Mouse (Mus musculus): ENCODE measurements around the gene Stk24. TPM values are rescaled to one million over a fixed set of nuclear protein-coding genes. Genes with fewer than 3 reads are reported as not detected.

Stk24 gene
- polyA plus RNA-seq, 1 experiment from 2014 or later: 40.6 TPM

DNA sequence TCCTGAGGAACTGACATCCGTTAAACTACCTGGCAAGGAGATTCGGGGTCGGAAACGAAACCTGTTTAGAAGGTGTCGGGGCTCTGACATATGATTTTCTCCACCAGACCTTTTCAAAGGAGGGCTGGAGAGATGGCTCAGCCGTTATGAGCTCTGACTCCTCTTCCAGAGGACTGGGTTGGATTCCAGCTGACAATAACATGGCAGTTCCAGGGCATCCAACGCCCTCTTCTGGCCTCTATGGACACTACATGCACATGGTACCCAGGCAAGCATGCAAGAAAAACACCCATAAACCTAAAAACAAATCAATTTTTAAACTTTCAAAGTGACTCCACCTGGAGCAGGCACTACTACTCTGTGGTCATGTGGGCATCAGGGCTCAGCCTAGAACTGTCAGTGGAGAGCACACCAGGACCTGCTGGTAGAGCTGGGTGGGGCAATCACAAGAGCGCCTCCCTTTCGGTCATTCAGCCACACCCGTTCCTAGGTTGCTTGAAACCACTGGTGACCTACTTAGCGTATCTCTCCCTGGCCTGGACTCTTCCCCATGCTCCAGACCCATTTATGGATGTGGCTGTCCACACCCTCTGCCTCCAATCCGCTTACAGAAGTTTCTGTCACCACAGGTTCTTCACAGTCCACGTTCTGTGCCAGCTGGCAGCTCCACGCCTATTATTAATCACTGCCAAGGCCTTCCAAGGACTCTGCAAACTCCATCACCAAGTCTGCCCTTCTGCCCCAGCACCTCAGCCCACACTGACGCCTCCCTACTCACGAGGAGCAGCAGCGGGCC is 18.3 kb downstream of the Stk24 start:
- H3K9ac ChIP-seq: no peak overlapping the region
- 64% methylated on average over 17 of the region's 17 CpGs for WGBS

DNA sequence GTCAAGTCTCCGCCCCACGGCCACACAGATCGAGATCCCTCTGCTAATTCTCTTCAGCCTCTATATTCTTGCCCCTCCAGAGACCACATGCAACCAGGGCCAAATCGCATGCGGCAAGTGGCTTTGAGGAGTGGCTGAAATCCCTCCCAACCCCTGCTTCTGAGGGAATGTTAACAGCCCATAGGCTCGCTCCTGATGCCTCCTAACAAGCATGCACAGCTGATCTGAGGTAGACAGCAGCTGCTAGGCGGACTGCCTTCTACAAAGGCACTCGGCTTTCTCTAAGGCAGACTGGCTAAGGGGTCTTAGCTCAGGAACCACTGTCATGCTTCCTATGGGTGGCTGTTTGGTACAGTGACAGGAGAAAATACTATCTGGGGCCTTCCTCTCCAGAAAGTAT is 20.0 kb downstream of the Stk24 start:
- no peak overlapping the region for H3K9ac ChIP-seq
- H3K9me3 ChIP-seq: no peaks in the 10 kb centered on the region

More for the DNA sequence above, 18.3 kb downstream of the Stk24 start:
- no peaks in the 10 kb centered on the region for H3K36me3 ChIP-seq
- H3K27me3 ChIP-seq: no peaks in the 10 kb centered on the region
- H3K27ac ChIP-seq: 0 out of 2 replicates have a peak overlapping the region, but pooled peaks have one; percentile 2
- H3K9me3 ChIP-seq: no peaks in the 10 kb centered on the region
- H3K4me3 ChIP-seq: no peak overlapping the region
- peaks cover 87% of the 10 kb centered on the region for H3K4me1 ChIP-seq
- peak; percentile 47; the same call in 1 of the 2 replicates for ATAC-seq (ENCODE audit: borderline replicate concordance, extremely low read depth, low FRiP score, low TSS enrichment)
- no peak overlapping the region for H3K4me2 ChIP-seq

DNA sequence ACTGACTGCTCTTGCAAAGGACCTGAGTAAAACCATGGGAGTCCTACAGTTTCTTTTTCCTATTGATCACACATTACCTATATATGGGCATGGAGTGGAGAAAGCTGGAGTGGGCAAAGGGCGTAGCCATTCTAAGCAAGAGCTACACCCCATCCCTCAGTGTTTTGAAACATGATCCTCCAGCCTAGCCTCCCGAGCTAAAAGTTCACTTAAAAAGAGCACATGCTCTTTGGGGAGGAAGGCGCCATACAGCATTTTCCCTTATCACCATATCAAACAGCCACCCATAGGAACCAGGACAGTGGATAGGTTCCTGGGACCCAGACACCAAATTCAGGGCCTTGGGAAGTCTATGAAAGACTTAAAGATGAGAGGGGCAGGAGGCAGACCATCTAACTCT is 20.8 kb downstream of the Stk24 start:
- H3K9ac ChIP-seq: no peak overlapping the region
- H3K9me3 ChIP-seq: no peaks in the 10 kb centered on the region
- peaks cover 82% of the 10 kb centered on the region for H3K4me1 ChIP-seq
- no peak overlapping the region for H3K27ac ChIP-seq
- no peak for ATAC-seq (ENCODE audit: borderline replicate concordance, extremely low read depth, low FRiP score, low TSS enrichment)
- H3K4me2 ChIP-seq: no peak overlapping the region
- no peaks in the 10 kb centered on the region for H3K36me3 ChIP-seq
- no peaks in the 10 kb centered on the region for H3K27me3 ChIP-seq
- no peak overlapping the region for H3K4me3 ChIP-seq
- 46% methylated on average over 3 of the region's 3 CpGs for WGBS

More for the DNA sequence above, 20.0 kb downstream of the Stk24 start:
- Histone ChIP-seq H3K27ac (no peak overlapping the region), H3K4me1 (peaks cover 82% of the 10 kb centered on the region), H3K4me3 (no peak overlapping the region), H3K27me3 (no peaks in the 10 kb centered on the region), H3K4me2 (no peak overlapping the region), H3K36me3 (no peaks in the 10 kb centered on the region)
- 67% methylated on average over 8 of the region's 8 CpGs for WGBS
- ATAC-seq (ENCODE audit: borderline replicate concordance, extremely low read depth, low FRiP score, low TSS enrichment): no peak

DNA sequence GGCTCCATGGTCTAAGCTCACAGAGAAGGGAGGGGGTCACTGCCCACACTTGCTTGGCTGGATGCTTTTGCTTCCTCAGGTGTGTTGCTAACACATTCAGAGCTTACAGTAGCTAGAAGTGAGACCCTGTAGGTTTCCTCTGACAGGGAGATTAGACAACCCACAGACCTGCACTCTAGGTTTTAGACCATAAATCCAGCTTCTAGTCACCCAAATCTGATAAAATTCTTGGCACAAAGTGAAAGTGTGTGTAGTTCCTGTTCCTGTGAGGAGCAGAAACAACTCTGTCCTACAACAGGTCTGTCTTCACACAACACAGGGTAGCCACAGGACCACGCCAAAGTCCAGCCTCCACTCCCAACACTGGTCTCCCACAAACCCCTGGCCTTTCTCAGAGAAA is 21.5 kb downstream of the Stk24 start:
- WGBS: 86% methylated on average over 1 of the region's 1 CpGs

DNA sequence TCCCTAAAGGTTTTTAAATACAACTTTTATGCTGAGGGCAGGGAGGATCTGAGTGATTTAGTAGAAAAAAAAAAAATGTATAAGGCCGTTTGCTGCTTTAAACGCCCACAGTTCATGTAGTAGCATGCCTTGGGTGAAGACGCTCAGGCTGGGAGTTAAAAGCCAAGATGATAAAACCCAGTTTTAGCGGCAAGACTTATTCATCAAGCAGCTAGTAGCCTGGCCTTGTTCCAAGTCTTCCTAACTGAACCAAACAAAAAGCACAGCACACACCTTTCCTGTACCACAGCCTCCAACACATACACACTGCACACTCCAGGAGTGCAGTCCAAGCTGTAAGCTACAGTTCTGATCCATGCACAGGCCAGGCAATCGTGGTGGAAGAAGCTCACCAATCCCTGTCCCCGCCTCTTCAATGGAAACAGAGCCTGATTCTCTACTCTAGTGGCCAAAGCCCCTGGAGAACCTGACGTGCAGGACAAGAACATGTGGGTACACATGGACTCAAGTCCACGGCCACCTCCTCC is 23.4 kb downstream of the Stk24 start:
- no peak overlapping the region for H3K4me3 ChIP-seq
- H3K9ac ChIP-seq: no peak overlapping the region
- no peaks in the 10 kb centered on the region for H3K36me3 ChIP-seq
- H3K27ac ChIP-seq: peak overlapping the region; percentile 43
- no peak overlapping the region; the same call in 1 of the 2 replicates for H3K4me2 ChIP-seq
- no peaks in the 10 kb centered on the region for H3K9me3 ChIP-seq
- peak; percentile 36; the same call in 1 of the 2 replicates for ATAC-seq (ENCODE audit: borderline replicate concordance, extremely low read depth, low FRiP score, low TSS enrichment)
- H3K27me3 ChIP-seq: no peaks in the 10 kb centered on the region
- peaks cover 78% of the 10 kb centered on the region for H3K4me1 ChIP-seq
- WGBS: 36% methylated on average over 8 of the region's 8 CpGs

More for the DNA sequence above, 21.5 kb downstream of the Stk24 start:
- Histone ChIP-seq H3K4me1 (peaks cover 78% of the 10 kb centered on the region), H3K9me3 (no peaks in the 10 kb centered on the region), H3K27me3 (no peaks in the 10 kb centered on the region), H3K9ac (no peak overlapping the region), H3K27ac (no peak overlapping the region), H3K4me2 (no peak overlapping the region), H3K36me3 (no peaks in the 10 kb centered on the region), H3K4me3 (no peak overlapping the region)
- ATAC-seq (ENCODE audit: borderline replicate concordance, extremely low read depth, low FRiP score, low TSS enrichment): no peak

DNA sequence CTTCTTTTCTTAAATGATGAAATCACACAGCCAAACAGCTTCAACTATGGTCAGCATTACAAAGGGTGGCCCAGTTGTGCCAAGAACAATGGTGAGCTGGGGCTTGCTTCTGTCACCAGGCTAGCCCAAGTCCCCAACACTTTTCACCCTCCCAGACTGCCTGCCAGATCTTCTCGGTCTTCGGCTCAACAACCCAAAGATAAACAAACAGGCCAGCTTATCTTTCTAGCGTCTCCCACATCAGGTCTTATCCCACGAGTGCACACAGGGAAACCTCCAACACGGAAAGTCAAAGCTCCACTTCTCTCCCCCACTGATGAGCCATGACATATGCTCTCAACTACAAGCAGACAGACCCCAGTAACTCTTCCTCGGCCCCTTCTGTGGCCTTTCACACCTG is 24.1 kb downstream of the Stk24 start:
- Histone ChIP-seq H3K27me3 (no peaks in the 10 kb centered on the region), H3K4me2 (no peak overlapping the region), H3K9me3 (no peaks in the 10 kb centered on the region), H3K4me3 (no peak overlapping the region), H3K36me3 (no peaks in the 10 kb centered on the region), H3K4me1 (peaks cover 73% of the 10 kb centered on the region), H3K9ac (no peak overlapping the region), H3K27ac (no peak overlapping the region)
- 17% methylated on average over 6 of the region's 6 CpGs for WGBS
- ATAC-seq (ENCODE audit: borderline replicate concordance, extremely low read depth, low FRiP score, low TSS enrichment): no peak

DNA sequence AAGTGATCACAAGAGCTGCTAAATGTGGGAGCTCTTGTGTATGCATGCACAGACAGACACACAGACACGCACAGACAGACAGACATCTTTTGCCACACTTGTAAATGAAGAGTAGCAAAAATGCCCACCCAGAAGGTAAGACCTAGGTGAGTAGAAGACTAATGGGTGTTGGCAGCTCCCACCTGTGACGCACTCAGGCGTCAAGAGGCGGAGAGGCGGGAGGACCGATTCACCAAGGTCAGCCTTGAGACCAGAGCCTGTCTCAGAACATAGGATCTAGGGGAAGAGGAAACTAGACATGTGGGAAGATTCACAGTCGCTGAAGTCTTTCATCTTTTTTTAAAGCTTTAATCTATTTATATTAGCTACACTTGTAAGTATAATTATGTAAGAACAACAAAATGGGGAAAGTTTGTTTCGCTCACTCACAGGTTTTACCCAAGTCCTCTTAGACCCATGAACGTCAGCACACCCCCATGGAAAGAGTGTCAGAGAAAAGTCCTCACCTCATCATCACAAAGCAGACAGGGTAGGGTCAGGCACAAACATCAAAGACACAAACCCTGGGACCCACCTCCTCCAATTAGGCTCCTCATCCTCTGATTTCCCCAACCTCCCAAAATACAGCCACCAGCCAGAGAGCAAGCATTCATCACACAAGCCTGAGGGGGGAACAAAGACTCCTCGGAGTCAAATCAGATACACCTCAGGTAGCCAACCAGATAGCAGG is 26.0 kb downstream of the Stk24 start:
- no peak overlapping the region for H3K4me2 ChIP-seq
- WGBS: 66% methylated on average over 10 of the region's 10 CpGs
- H3K27ac ChIP-seq: no peak overlapping the region
- H3K36me3 ChIP-seq: no peaks in the 10 kb centered on the region
- H3K9me3 ChIP-seq: no peaks in the 10 kb centered on the region
- no peak overlapping the region for H3K9ac ChIP-seq
- H3K4me3 ChIP-seq: no peak overlapping the region
- no peak for ATAC-seq (ENCODE audit: borderline replicate concordance, extremely low read depth, low FRiP score, low TSS enrichment)
- no peaks in the 10 kb centered on the region for H3K27me3 ChIP-seq
- H3K4me1 ChIP-seq: peaks cover 66% of the 10 kb centered on the region

DNA sequence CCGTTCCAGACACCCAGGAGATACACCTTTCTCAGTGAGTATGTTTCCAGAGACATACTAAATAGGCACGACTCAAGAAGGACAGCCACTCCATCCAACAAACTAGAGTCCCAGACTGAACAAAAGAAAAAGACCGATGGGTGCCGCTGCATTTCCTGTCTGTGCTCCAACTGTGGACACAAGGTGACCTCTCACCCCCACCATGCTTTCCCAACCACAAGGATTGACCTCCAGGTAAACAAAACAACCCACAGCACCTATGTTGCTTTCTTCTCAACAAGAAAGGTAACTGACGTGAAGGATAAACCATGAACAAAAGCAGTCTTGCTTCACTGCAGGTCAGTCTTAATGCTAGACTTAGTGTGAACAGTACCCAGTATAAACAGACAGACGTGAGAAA is 27.1 kb downstream of the Stk24 start:
- Histone ChIP-seq H3K27me3 (no peaks in the 10 kb centered on the region), H3K4me3 (no peak overlapping the region), H3K4me1 (peaks cover 66% of the 10 kb centered on the region), H3K9ac (no peak overlapping the region), H3K27ac (no peak overlapping the region), H3K9me3 (no peaks in the 10 kb centered on the region), H3K36me3 (no peaks in the 10 kb centered on the region), H3K4me2 (no peak overlapping the region)
- ATAC-seq (ENCODE audit: borderline replicate concordance, extremely low read depth, low FRiP score, low TSS enrichment): no peak
- 67% methylated on average over 6 of the region's 6 CpGs for WGBS

DNA sequence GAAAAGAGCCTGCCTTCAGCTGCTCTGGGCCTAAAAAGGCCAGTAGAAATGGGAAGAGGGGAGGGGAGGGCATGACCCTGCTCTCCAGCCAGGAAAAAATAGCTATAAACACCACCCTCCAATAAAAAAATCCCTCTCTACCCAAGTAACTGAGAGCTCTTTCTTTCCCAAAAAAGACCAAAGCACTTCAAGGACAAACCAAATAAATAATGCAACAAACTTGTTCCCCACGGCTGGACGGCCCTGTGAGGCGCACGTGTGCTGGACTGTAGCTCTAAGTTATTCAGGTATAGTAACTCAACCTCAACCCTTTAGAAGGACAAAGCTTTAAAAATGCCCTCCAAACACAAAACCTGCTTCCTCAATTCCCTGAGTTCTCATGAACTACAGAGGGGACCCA is 28.1 kb downstream of the Stk24 start:
- Histone ChIP-seq H3K4me2 (no peak overlapping the region), H3K27ac (no peak overlapping the region), H3K4me1 (peaks cover 66% of the 10 kb centered on the region), H3K27me3 (no peaks in the 10 kb centered on the region), H3K9ac (no peak overlapping the region), H3K9me3 (no peaks in the 10 kb centered on the region), H3K36me3 (no peaks in the 10 kb centered on the region), H3K4me3 (no peak overlapping the region)
- 74% methylated on average over 4 of the region's 4 CpGs for WGBS
- no peak for ATAC-seq (ENCODE audit: borderline replicate concordance, extremely low read depth, low FRiP score, low TSS enrichment)

DNA sequence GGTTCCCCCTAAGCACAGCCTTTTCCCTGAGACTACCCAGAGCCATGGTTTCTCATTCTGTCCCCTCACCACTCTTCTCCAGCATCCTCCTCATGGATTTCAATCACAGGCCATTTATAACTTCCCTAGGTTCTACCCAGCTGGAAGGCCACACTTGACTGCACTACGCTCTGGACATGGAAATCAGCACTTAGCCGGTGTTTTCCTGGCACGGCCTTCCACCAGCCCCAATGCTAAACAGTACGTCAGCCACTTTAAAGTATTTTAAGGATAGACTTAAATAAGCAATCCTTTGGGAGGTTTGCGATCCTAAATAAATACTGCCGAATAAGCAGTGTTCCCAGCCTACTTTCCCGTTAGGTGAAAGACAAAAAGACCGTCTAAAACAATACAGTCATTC is 29.8 kb downstream of the Stk24 start:
- Histone ChIP-seq H3K27ac (no peak overlapping the region), H3K36me3 (no peaks in the 10 kb centered on the region), H3K9me3 (no peaks in the 10 kb centered on the region), H3K27me3 (no peaks in the 10 kb centered on the region), H3K4me1 (peaks cover 67% of the 10 kb centered on the region), H3K4me2 (no peak overlapping the region), H3K4me3 (no peak overlapping the region), H3K9ac (no peak overlapping the region)
- ATAC-seq (ENCODE audit: borderline replicate concordance, extremely low read depth, low FRiP score, low TSS enrichment): no peak
- WGBS: 51% methylated on average over 8 of the region's 8 CpGs

DNA sequence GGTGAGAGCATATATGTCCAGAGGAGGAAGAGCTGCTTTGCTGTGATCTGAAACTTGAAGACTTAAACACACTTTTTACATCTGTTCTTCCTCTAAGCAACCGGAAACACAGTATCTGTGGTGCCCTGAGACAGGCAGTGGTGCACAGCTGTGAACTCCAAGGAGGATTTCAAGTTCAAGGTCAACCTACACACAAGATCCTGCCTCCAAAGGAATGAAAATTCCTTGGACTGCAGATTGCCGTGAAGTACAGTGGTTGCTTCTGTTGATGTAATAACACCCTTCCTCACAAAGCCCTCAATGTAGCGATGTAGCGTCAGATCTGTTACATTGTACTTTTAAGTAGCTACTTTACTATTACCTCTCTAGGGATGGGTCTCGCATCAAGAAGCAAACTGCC is 30.5 kb downstream of the Stk24 start:
- ATAC-seq (ENCODE audit: borderline replicate concordance, extremely low read depth, low FRiP score, low TSS enrichment): no peak
- H3K4me2 ChIP-seq: no peak overlapping the region
- no peak overlapping the region for H3K4me3 ChIP-seq
- WGBS: 75% methylated on average over 5 of the region's 5 CpGs
- no peaks in the 10 kb centered on the region for H3K27me3 ChIP-seq
- H3K4me1 ChIP-seq: peaks cover 73% of the 10 kb centered on the region
- H3K9ac ChIP-seq: no peak overlapping the region
- H3K36me3 ChIP-seq: no peaks in the 10 kb centered on the region
- no peaks in the 10 kb centered on the region for H3K9me3 ChIP-seq
- H3K27ac ChIP-seq: no peak overlapping the region

DNA sequence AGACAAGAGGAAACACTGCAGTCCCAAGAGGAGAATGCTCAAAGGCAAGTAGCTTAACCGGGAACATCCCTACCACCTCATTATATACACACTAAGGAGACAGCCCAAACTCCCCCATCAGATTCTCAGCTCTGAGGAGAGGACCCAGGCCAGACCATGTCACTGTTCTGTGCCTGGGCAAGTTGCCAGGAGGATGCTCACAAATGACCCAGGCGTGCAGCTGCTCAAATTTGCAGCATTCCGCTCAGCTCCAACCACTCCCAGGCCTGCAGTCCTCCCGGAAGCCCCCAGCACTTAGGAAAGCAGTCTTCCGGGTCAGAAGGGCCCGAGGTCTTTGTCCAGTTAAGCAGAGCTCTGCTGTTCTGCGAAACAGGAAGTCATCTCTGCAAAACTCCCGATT is 31.6 kb downstream of the Stk24 start:
- H3K4me3 ChIP-seq: no peak overlapping the region
- H3K9me3 ChIP-seq: no peaks in the 10 kb centered on the region
- peaks cover 78% of the 10 kb centered on the region for H3K4me1 ChIP-seq
- ATAC-seq (ENCODE audit: borderline replicate concordance, extremely low read depth, low FRiP score, low TSS enrichment): peak; percentile 85
- 24% methylated on average over 8 of the region's 8 CpGs for WGBS
- peak overlapping the region; percentile 56 for H3K27ac ChIP-seq
- H3K9ac ChIP-seq: no peak overlapping the region
- H3K4me2 ChIP-seq: no peak overlapping the region; the same call in 1 of the 2 replicates
- H3K36me3 ChIP-seq: no peaks in the 10 kb centered on the region
- H3K27me3 ChIP-seq: no peaks in the 10 kb centered on the region

Measured in lung, embryonic 15.5 days (tissue).